Mouse (Mus musculus) kidney, postnatal 25 days (tissue): ENCODE data around the gene Cltrn.

Experiments
- DNase-seq, 2 experiments: peaks; one replicate each; pipeline ENCODE4 v3.0.0; 2021; ENCODE audit warnings: mixed read lengths in 2 of 2

Cltrn gene

GRCm38 (mm10) chrX:164088582-164088981, at the start of gene Cltrn:
Cltrn (plus strand) TSS chrX:164088830.
- no peak for DNase-seq

- DNase-seq: peak in 1 of 2 experiments; percentile 20
Observed at GRCm38 (mm10) chrX:164038882-164039281, 49.7 kb upstream of the Cltrn start.

- no peak for DNase-seq
Observed at GRCm38 (mm10) chrX:164042069-164042468, 46.6 kb upstream of the Cltrn start.

- no peak for DNase-seq
Observed at GRCm38 (mm10) chrX:164046736-164047135, 41.9 kb upstream of the Cltrn start.

- no peak for DNase-seq
Observed at GRCm38 (mm10) chrX:164055726-164056125, 32.9 kb upstream of the Cltrn start.

GRCm38 (mm10) chrX:164058523-164058922, 30.1 kb upstream of the Cltrn start:
- DNase-seq: no peak

GRCm38 (mm10) chrX:164059070-164059469, 29.6 kb upstream of the Cltrn start:
- DNase-seq: no peak

GRCm38 (mm10) chrX:164066185-164066584, 22.4 kb upstream of the Cltrn start:
- peak; percentile 74 to 78 for DNase-seq

- peak in 1 of 2 experiments; percentile 34 for DNase-seq
Observed at GRCm38 (mm10) chrX:164068968-164069367, 19.7 kb upstream of the Cltrn start.

GRCm38 (mm10) chrX:164076040-164076775, 12.4 kb upstream of the Cltrn start, which contains the start of gene Siah1b:
Siah1b (minus strand) TSS chrX:164076493.
- peak; percentile 93 to 96 for DNase-seq

GRCm38 (mm10) chrX:164082030-164082429, 6.6 kb upstream of the Cltrn start:
- DNase-seq: no peak

GRCm38 (mm10) chrX:164089916-164090315, 1.3 kb downstream of the Cltrn start:
- DNase-seq: no peak

- no peak for DNase-seq
Observed at GRCm38 (mm10) chrX:164092300-164093169, 3.9 kb downstream of the Cltrn start.

GRCm38 (mm10) chrX:164093435-164093834, 4.8 kb downstream of the Cltrn start:
- DNase-seq: no peak

- no peak for DNase-seq
Observed at GRCm38 (mm10) chrX:164095838-164096237, 7.2 kb downstream of the Cltrn start.

GRCm38 (mm10) chrX:164101483-164101882, 12.9 kb downstream of the Cltrn start:
- DNase-seq: no peak

GRCm38 (mm10) chrX:164102198-164102597, 13.6 kb downstream of the Cltrn start:
- DNase-seq: no peak

GRCm38 (mm10) chrX:164102656-164103055, 14.0 kb downstream of the Cltrn start:
- DNase-seq: no peak

- no peak for DNase-seq
Observed at GRCm38 (mm10) chrX:164111146-164111545, 22.5 kb downstream of the Cltrn start.

- DNase-seq: no peak
Observed at GRCm38 (mm10) chrX:164113744-164114143, 25.1 kb downstream of the Cltrn start.

GRCm38 (mm10) chrX:164123942-164124341, 35.3 kb downstream of the Cltrn start:
- no peak for DNase-seq

GRCm38 (mm10) chrX:164133531-164133930, 44.9 kb downstream of the Cltrn start:
- DNase-seq: no peak

GRCm38 (mm10) chrX:164135304-164135818, 46.7 kb downstream of the Cltrn start:
- DNase-seq: no peak

- no peak for DNase-seq
Observed at GRCm38 (mm10) chrX:164139032-164139431, 50.4 kb downstream of the Cltrn start, which contains the start of gene Ace2. Ace2 (plus strand) TSS chrX:164139332.
